ENCODE assay signal across 15 mouse cellular contexts in the genomic region with DNA sequence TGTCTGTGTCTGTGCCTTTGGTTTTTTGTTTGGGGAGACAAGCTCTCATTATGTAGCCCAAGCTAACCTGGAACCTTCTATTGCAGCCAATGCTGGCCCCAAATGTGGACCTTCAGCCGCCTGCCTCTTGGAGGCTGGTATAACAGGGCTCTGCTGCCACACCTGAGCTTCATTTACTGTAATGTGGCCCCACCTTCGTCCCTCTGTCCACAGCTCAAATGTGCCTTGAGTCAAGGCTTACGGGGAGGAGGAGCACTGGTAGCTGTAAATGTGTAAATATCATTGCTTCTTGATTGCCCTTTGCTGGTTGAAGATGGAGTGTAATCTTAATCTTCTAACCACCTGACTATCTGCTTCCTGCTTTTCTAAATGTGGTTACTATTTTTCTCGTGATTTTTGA.
"Had no signal": no experiment of that assay in that cellular context is flagged by ENCODE, and none has a peak within 500 bp of the region (broad histone marks: within the 10 kb centered on the region; RNA-seq: fewer than 3 reads in every experiment).

No protein-coding gene starts in this region.

- H3K4me2 ChIP-seq: stomach, embryonic 15.5 days had no signal

- H3K27ac ChIP-seq: stomach, embryonic 15.5 days; stomach, postnatal 0 days had no signal

- H3K9ac ChIP-seq: neural tube, embryonic 15.5 days; stomach, embryonic 15.5 days had no signal

- DNase-seq: retina, postnatal 1 day; right cerebral cortex, adult 18-20 months; right cerebral cortex, postnatal 14 days; right cerebral cortex, postnatal 25 days; right cerebral cortex, postnatal 4 days; spleen, adult 18-20 months; thymus, adult 18-20 months; thymus, adult 2 months; thymus, postnatal 14 days; thymus, postnatal 25 days; thymus, postnatal 36 days; thymus, postnatal 4 days had no signal

- H3K4me1 ChIP-seq: stomach, embryonic 15.5 days had no signal

- H3K36me3 ChIP-seq: neural tube, embryonic 15.5 days; stomach, embryonic 15.5 days had no signal

- H3K9me3 ChIP-seq: neural tube, embryonic 15.5 days; stomach, embryonic 15.5 days had no signal

- H3K27me3 ChIP-seq: neural tube, embryonic 15.5 days; stomach, embryonic 15.5 days had no signal

- H3K4me3 ChIP-seq: neural tube, embryonic 15.5 days; stomach, embryonic 15.5 days had no signal
